Mouse (Mus musculus) heart, adult 8-10 months (tissue): ENCODE results near the gene Rrp7a. TPM values are rescaled to one million over a fixed set of nuclear protein-coding genes. Genes with fewer than 3 reads are reported as not detected.
"Not testable (repeated sequence)": the region's sequence is repeated elsewhere in the genome, so short reads cannot be mapped to it uniquely, and the experiment has no call there.

ENCODE experiments used
- DNase-seq: peaks from one replicate; pipeline ENCODE4 v3.0.0; 2022; ENCODE audit warnings: low spot score
- total RNA-seq, 4 experiments: library from RNA; stranded (reverse); gene quantifications; 2 replicates each; pipeline ENCODE4 v1.2.4; 2022

Gene Rrp7a
- total RNA-seq, 4 experiments from 2014 or later: 38.9 to 42.7 (median 40.5) TPM

- DNase-seq: peak; percentile 63
Measured at GRCm38 (mm10) chr15:83156929-83157666, 34.5 kb upstream of the Rrp7a start.

DNA sequence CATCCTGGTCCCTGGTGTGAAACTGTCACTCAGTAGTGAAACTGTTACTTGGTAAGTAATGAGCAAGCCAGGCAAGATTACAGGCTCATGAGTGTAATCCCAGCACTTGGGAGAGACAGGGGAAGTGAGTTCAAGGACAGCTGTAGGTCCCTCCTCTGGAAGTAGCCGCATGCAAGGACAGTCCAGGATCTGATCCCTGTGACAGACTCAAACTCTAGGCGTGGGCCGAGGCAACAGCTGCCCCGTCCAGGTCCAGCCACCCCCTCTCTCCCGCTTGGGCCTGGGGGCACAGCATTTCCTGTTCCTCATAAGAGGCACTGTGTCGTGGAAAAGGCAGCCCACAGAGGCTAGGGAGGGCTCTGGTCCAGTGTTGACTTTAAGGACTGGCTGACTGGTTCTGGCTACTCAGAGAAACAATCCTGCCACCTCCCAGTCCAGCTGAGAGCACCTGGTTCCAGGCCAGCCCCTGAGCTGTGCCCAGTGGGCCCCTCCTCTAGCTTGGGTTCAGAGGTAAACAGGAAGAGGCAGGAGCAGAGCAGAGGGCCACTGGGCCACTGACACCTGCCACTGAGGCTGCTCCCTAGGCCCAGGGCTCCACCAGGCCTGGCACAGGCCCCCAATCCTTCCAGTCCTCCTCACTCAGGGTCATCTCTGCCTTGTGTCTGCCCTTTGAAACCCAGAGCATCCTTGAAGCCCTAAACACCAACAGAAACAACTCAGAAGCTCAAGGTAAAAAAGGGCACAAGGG is 33.2 kb upstream of the Rrp7a start:
- DNase-seq: no peak

DNA sequence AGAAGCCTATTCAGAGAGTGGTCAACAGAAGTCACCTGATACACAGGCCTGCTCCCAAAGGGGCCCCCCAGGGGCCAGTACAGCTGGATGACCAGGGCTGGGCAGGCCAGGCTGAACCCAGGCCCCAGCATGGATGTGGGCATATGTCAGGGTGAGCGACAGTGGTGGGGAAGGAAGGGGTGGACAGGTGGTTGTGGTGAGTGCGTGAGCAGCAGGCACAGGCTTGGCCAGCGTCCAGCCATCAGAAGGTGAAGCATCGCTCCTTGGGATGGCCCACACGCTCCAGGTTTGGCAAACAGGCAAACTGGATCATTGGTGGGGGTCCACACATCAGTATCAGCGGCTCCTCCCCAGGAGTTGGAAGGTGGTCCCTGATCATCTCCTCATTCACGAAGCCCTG is 31.7 kb upstream of the Rrp7a start:
- DNase-seq: no peak

DNA sequence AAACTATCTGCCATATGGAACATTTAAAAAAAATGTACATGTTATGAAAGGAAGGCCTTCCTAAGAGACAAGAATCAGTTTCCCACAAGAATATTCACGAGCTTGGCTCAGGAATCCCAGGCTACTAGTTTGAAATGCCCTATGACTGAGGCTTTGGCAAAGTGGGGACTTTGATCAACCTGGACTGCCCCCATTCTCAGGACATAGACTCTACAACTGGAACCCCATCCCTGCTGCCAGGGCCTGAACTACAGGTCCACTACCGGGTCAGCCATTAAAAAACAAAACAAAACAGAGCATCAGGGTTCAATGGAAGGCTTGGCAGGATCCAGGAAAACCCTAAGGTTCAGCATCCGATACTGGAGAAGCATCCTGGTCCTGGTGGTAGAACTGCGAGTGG is 28.1 kb upstream of the Rrp7a start:
- no peak for DNase-seq

DNA sequence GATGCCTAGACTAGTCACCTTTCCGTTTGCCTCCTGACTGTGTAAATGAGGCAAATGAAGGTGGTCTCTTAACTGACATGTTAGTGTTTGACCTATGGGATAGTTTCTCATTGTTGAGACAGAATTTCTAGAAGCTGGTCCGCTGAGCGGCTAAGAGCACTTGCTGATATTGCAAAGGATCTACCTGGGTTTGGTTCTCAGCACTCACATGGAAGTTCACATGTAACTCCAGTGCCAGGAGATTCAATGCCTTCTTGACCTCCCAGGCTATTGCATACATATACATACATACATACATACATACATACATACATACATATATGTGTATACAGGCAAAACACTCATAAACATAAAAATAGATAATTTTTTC is 27.5 kb upstream of the Rrp7a start:
- no peak for DNase-seq

DNA sequence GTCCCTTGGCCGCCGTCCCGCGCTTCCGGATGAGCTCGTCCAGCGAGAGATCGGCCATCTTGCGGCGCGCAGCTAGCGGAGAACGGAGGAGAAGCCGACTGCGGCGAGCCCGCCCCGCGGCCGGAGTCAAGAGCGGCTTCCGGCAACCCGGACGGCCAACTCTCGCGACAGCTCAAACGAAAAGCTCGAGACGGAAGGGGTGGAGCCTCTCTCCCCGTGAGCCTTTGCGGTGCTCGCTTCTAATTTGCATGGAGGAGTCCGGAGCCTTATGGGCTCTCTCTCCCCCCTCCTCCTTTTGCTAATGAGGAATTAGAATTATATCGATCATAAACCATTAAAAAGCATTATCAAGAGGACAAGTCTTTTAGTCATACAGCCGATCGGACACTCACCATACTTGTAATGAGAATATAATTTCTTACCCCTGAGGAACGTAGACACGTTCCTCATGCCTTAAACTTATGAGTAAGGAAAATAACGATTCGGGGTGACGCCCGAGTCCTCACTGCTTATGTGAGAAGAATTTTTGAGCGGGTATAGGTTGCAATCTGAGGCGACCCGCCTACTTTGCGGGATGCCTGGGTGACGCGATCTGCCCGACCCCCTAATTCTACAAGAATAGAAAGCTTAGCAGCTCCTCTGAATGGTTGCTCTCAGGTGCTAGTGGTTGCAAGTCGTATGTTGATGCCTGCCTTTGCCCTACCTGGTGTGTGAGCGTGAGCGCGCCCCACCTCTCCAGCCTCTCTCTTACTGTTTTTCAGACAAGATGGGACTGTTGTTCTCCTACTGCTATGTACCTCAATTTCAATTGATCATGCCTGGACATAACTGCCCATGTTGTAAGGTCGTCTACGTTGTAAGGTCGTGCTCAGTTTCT is 26.8 kb upstream of the Rrp7a start, which contains the start of gene Poldip3:
Poldip3 (minus strand) TSS at position 189 of the 877 bp plus-strand sequence.
- DNase-seq: peak; percentile 99

DNA sequence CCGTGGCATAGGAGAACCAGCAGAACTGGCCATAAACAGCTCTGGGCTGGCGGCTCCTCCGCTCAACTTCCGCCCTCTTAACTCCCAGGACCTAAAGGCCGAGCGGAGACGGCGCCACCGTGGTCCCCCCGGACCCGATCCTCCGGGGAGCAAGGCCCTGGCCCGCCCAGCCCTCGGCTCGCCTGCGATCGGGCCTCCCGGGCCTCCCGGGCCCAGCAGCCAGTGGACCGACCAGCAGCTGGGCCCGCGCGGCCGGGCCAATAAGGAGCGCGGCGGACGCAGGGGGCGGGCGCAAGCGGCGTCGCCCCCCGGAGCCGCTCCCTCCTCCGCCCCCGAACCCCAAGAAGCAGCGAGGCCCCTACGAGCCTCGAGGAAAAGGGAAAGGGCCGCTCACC is 26.2 kb upstream of the Rrp7a start:
- no peak for DNase-seq

- no peak for DNase-seq
Measured at GRCm38 (mm10) chr15:83148395-83148794, 25.8 kb upstream of the Rrp7a start.

DNA sequence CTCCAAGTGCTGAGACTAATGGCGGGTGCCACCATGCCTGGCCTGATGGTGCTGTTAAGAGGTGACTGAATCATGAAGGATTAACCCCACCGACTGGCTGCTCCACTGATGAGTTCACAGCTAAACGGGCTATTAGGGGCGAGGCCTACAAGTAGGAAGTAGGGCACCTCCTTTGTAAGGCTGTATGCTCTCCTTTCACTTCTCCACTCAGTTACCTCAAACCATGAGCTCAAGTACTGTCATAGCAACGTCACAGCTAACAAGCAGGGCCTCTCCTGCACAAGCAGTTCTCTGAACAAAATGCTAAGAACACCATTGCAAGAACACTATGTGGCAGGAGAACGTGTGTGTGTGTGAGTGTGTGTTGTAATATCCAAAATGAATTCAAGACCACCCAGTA is 22.9 kb upstream of the Rrp7a start:
- DNase-seq: no peak

DNA sequence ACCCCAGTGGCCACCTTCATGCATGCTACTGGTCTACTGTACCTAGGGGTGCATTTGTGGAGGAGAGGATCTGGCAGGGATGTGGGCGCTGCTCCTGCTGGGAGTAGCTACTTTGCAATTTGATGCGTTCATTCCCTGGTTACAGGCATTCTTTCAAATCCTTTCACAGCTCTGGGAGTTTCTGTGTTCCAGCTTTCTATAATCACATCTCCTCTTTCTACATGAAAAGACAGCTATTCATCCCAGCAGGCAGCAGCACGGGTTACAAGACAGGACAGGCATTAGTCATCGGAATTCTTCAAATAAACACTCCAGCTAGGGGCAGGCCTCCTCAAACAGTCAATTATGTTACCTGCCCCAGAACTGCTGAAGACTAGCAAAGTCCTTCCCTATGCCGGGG is 20.3 kb upstream of the Rrp7a start:
- no peak for DNase-seq

- DNase-seq: no peak
Measured at GRCm38 (mm10) chr15:83135654-83136053, 13.1 kb upstream of the Rrp7a start.

DNA sequence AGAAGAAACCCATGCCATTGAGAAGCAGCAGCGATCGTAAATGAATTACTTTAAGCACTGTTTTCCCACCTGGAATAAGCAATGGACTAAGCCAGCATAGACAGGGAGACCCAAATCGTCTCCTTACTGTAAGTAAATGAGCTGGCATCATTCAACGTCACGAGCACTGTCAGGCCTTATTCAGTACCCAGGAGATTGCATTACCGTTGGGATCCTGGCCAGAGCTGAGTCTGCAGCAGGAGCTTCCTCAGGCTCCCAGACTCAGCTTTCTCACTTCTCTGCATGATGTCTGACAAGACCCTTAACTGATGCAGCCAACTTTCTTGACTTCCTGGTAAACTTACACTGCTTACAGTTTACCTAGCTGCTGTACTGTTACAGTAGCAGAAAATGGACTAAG is 12.1 kb upstream of the Rrp7a start:
- no peak for DNase-seq

- DNase-seq: no peak
Measured at GRCm38 (mm10) chr15:83129530-83130231, 7.1 kb upstream of the Rrp7a start.

DNA sequence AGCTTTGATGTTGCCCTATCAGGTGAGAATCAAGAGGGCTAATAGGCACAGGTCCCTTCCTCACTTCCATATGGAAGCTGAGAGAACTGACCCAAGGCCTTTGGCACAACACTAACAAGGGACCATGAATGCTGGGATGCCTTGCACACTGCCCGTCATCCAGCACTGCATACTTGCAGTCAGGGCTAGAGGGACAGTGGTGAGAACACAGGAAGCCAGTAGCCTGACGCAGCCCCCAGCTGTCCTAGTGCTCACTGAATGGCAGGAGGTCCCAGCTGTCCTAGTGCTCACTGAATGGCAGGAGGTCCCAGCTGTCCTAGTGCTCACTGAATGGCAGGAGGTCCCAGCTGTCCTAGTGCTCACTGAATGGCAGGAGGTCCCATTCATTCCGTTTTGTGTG is 4.4 kb upstream of the Rrp7a start:
- not testable (repeated sequence) for DNase-seq

DNA sequence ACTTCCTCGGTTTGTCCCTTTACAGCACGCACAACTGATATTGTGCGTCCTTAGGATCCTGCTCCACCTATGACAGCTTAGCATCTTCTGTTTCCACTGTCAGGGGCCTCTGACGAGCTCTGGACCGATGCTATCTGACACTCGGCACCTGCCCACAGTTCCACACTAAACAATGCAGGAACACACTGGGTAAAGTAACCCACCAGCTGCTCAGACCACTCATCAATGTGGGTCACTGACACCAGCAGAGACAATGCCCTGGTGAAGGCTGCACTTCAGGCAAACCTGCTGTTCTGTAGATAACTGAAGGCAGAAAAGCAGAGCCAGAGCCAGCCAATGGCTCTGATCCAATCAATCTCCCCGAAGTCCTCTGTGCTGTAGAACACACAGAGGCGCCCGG is 4.0 kb upstream of the Rrp7a start:
- no peak for DNase-seq

DNA sequence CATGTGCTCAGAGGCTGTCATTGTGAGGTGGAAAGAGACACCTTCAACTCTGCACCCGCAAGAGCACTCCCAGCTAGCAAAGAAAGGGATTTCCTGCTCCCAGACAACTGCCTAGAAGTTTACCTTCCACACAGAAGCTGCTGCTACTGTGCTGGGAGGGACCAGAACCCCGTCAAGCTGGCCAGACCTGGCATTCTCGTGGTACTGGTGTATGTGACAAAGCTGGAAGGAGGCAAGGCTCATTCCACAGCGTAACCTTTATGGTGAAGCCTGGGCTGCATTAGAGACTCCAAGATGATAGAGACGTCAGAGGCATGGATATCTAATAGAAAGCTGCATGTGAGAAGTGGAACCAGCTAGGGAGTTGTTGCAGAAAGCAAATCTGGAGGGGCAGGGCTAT is 2.0 kb upstream of the Rrp7a start:
- no peak for DNase-seq

DNA sequence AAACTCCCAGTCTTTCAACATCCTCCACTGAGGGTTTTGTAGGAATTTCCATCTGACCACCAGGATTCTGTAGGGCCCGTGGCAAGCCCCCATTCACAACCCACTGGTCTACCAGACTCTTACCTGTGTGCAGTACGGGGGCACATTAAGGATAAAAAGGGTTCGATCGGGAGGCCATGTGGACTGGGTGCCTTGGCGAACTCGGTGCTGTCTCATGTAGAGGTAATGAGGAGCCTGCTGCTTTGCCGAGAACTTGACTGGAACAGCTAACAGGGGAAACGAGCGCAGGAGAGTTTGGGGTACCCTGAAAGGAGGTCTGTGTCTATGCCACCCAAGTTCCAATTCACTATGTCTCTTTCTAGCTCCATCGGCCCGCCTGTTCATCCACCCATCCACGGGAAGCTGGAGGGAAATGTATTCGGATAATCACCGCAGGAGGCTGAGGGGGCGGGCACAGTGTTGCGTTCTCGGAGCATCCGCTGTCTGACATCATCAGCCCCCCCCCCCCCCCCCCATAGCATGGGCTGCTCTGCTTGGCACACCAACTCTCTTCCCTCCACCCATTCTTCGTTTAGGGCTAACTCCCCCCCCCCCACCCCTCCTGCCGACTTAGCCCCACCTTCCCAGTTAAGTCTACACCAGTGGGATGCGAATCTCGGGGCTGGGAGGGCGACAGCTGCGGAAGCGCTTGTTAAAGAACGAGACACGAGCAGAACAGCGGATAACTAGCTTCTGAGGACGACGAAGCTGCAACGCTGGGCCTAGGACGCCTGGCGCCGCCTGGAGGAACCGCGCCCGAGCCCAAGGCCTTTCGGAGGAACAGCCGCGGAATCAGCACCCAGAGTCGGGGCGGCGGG is 664 bp downstream of the Rrp7a start:
- DNase-seq: no peak

GRCm38 (mm10) chr15:83118360-83118759 is 4.2 kb downstream of the Rrp7a start:
- DNase-seq: no peak

DNA sequence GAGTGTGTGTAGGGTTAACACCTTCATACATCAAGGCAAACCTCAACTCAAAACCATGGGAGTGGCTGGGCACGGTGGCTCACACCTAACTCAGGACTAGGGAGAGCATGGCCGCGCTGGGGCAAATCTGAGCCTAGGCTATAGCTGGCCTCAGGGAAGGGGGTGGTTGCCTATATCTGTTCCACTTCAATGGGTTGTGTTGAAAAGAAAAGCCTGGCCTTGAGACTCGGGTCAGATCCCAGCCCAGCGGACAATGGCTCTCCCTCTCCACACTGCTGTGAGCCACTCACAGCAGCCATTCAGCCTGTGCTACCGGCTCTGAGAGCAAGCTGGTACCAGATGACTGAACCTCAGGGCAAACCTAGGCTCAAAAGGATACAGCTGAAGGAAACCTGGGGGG is 7.5 kb downstream of the Rrp7a start:
- DNase-seq: no peak

GRCm38 (mm10) chr15:83114106-83114505 is 8.5 kb downstream of the Rrp7a start:
- DNase-seq: no peak

- DNase-seq: peak; percentile 50
Measured at GRCm38 (mm10) chr15:83112898-83113297, 9.7 kb downstream of the Rrp7a start.
